Mouse (Mus musculus): ENCODE measurements at regions not wholly inside any gene's neighbourhood (a gene's known extent, or its start where the extent isn't known, plus 50 kb on each side); places are given as distances from the start of the nearest gene placed in this dataset.

GRCm38 (mm10) chr10:109117143-109117542 lies 106.4 kb upstream of the Syt1 start:
- TF ChIP-seq CTCF (IDR thresholded peaks at IDR 0.05; ENCODE audit: borderline replicate concordance, insufficient read depth, low read length) (no peak), POLR2A (IDR thresholded peaks at IDR 0.05; ENCODE audit: low read depth, low read length) (no peak)

All from embryonic fibroblast, embryonic 13.5 days (primary cell).